Mouse (Mus musculus) limb, embryonic 12.5 days (tissue): Measurements from ENCODE around the gene Mef2c. TPM values are rescaled to one million over a fixed set of nuclear protein-coding genes. Genes with fewer than 3 reads are reported as not detected.

Experiments
- ATAC-seq: fragments of 200-750 bp; cut with Nextera tagmentation; 2 replicates; pipeline ENCODE4 v1.8.0; 2017; ENCODE audit warnings: low read depth, moderate TSS enrichment; ENCODE audit not compliant: insufficient number of reproducible peaks, insufficient read depth, low FRiP score, low TSS enrichment
- H3K27ac ChIP-seq: fragments of 300-500 bp; sonication (generic); 2 replicates; pipeline ENCODE4 v1.5.1; 2016; ENCODE audit warnings: mild to moderate bottlenecking, moderate library complexity
- H3K27me3 ChIP-seq: fragments of 300-500 bp; sonication (generic); 2 replicates; pipeline ENCODE4 v1.6.1; 2016; ENCODE audit warnings: mild to moderate bottlenecking, moderate library complexity
- H3K36me3 ChIP-seq: fragments of 300-500 bp; sonication (generic); 2 replicates; pipeline ENCODE4 v1.6.1; 2016; ENCODE audit warnings: mild to moderate bottlenecking, moderate library complexity
- H3K4me1 ChIP-seq: fragments of 300-500 bp; sonication (generic); replicated peaks from 2 replicates; pipeline ENCODE4 v1.6.1; 2016
- H3K4me2 ChIP-seq: fragments of 300-500 bp; sonication (generic); 2 replicates; pipeline ENCODE4 v1.6.1; 2016; ENCODE audit warnings: mild to moderate bottlenecking, moderate library complexity
- H3K4me3 ChIP-seq: fragments of 300-500 bp; sonication (generic); replicated peaks from 2 replicates; pipeline ENCODE4 v1.5.1; 2016; ENCODE audit warnings: mild to moderate bottlenecking
- H3K9ac ChIP-seq: fragments of 300-500 bp; sonication (generic); replicated peaks from 2 replicates; pipeline ENCODE4 v1.6.1; 2016; ENCODE audit warnings: mild to moderate bottlenecking, moderate library complexity
- H3K9me3 ChIP-seq: fragments of 300-500 bp; sonication (generic); 2 replicates; pipeline ENCODE4 v1.6.1; 2016; ENCODE audit warnings: mild to moderate bottlenecking, moderate library complexity
- WGBS: fragments of 180-500 bp; shearing (Covaris S2); methylation state at CpG from one replicate; pipeline ENCODE4 v1.1.7; 2016; 5-methylcytosine and 5-hydroxymethylcytosine counted together
- polyA plus RNA-seq: library from polyadenylated mRNA; unstranded; fragments of >200 nt; fragmentation: Nextera tagmentation; extraction: Ambion mirVana; gene quantifications from 2 replicates; pipeline ENCODE4 v1.2.1, GENCODE M21; 2016

The Mef2c gene
- polyA plus RNA-seq, 1 experiment from 2014 or later, result 62.4 TPM

- no peak overlapping the region for H3K27ac ChIP-seq
- ATAC-seq, result no peak
- H3K9me3 ChIP-seq, result no peaks in the 10 kb centered on the region
- H3K27me3 ChIP-seq, result no peaks in the 10 kb centered on the region
- no peaks in the 10 kb centered on the region for H3K4me1 ChIP-seq
- no peak overlapping the region for H3K4me3 ChIP-seq
- H3K36me3 ChIP-seq, result no peaks in the 10 kb centered on the region
- H3K9ac ChIP-seq, result no peak overlapping the region
- H3K4me2 ChIP-seq, result no peak overlapping the region
- WGBS, result 73% methylated on average over 7 of the region's 7 CpGs
These were observed 148.2 kb downstream of the Mef2c start for GRCm38 (mm10) chr13:83651941-83652548.

- Histone ChIP-seq H3K9ac (no peak overlapping the region), H3K4me2 (no peak overlapping the region), H3K36me3 (no peaks in the 10 kb centered on the region), H3K27ac (no peak overlapping the region), H3K9me3 (no peaks in the 10 kb centered on the region), H3K4me1 (no peaks in the 10 kb centered on the region), H3K27me3 (no peaks in the 10 kb centered on the region), H3K4me3 (no peak overlapping the region)
- WGBS, result 81% methylated on average over 8 of the region's 8 CpGs
- ATAC-seq, result no peak
These were observed 148.7 kb downstream of the Mef2c start for GRCm38 (mm10) chr13:83652560-83652959.

GRCm38 (mm10) chr13:83654889-83655769, 151.3 kb downstream of the Mef2c start:
- 44% methylated on average over 8 of the region's 8 CpGs for WGBS
- ATAC-seq, result peak; percentile 60; the same call in 1 of the 2 replicates
- H3K4me2 ChIP-seq, result no peak overlapping the region

GRCm38 (mm10) chr13:83656094-83656493, 152.3 kb downstream of the Mef2c start:
- no peak overlapping the region for H3K4me2 ChIP-seq
- no peaks in the 10 kb centered on the region for H3K4me1 ChIP-seq
- no peaks in the 10 kb centered on the region for H3K27me3 ChIP-seq
- no peak for ATAC-seq
- H3K4me3 ChIP-seq, result no peak overlapping the region
- WGBS, result 80% methylated on average over 7 of the region's 7 CpGs
- H3K9me3 ChIP-seq, result no peaks in the 10 kb centered on the region
- no peak overlapping the region for H3K9ac ChIP-seq
- H3K27ac ChIP-seq, result no peak overlapping the region
- no peaks in the 10 kb centered on the region for H3K36me3 ChIP-seq

More at GRCm38 (mm10) chr13:83654889-83655769, 151.3 kb downstream of the Mef2c start:
- H3K9ac ChIP-seq, result no peak overlapping the region
- H3K4me1 ChIP-seq, result no peaks in the 10 kb centered on the region
- no peaks in the 10 kb centered on the region for H3K36me3 ChIP-seq
- H3K27me3 ChIP-seq, result no peaks in the 10 kb centered on the region
- H3K9me3 ChIP-seq, result no peaks in the 10 kb centered on the region
- no peak overlapping the region for H3K4me3 ChIP-seq
- H3K27ac ChIP-seq, result no peak overlapping the region

- Histone ChIP-seq H3K9ac (no peak overlapping the region), H3K4me3 (no peak overlapping the region)
- WGBS, result 67% methylated on average over 4 of the region's 4 CpGs
These were observed 152.9 kb downstream of the Mef2c start for GRCm38 (mm10) chr13:83656773-83657172.

GRCm38 (mm10) chr13:83660722-83661121, 156.9 kb downstream of the Mef2c start:
- Histone ChIP-seq H3K27me3 (no peaks in the 10 kb centered on the region), H3K4me1 (no peaks in the 10 kb centered on the region), H3K27ac (no peak overlapping the region), H3K36me3 (no peaks in the 10 kb centered on the region), H3K9ac (no peak overlapping the region), H3K4me3 (no peak overlapping the region), H3K4me2 (no peak overlapping the region), H3K9me3 (no peaks in the 10 kb centered on the region)
- ATAC-seq, result no peak
- 66% methylated on average over 8 of the region's 8 CpGs for WGBS

More at GRCm38 (mm10) chr13:83656773-83657172, 152.9 kb downstream of the Mef2c start:
- no peak for ATAC-seq
- no peaks in the 10 kb centered on the region for H3K36me3 ChIP-seq
- no peak overlapping the region for H3K4me2 ChIP-seq
- H3K27ac ChIP-seq, result no peak overlapping the region
- H3K27me3 ChIP-seq, result no peaks in the 10 kb centered on the region
- H3K9me3 ChIP-seq, result no peaks in the 10 kb centered on the region
- no peaks in the 10 kb centered on the region for H3K4me1 ChIP-seq

- Histone ChIP-seq H3K4me2 (no peak overlapping the region), H3K27ac (no peak overlapping the region), H3K27me3 (no peaks in the 10 kb centered on the region), H3K9ac (no peak overlapping the region), H3K4me3 (no peak overlapping the region), H3K9me3 (no peaks in the 10 kb centered on the region), H3K36me3 (no peaks in the 10 kb centered on the region), H3K4me1 (no peaks in the 10 kb centered on the region)
- ATAC-seq, result no peak
- 74% methylated on average over 7 of the region's 7 CpGs for WGBS
These were observed 157.3 kb downstream of the Mef2c start for GRCm38 (mm10) chr13:83661166-83661565.

GRCm38 (mm10) chr13:83662089-83662551, 158.3 kb downstream of the Mef2c start:
- Histone ChIP-seq H3K9me3 (no peaks in the 10 kb centered on the region), H3K36me3 (no peaks in the 10 kb centered on the region), H3K27ac (no peak overlapping the region), H3K9ac (no peak overlapping the region), H3K27me3 (no peaks in the 10 kb centered on the region), H3K4me3 (no peak overlapping the region), H3K4me1 (no peaks in the 10 kb centered on the region), H3K4me2 (no peak overlapping the region)
- ATAC-seq, result no peak
- 59% methylated on average over 14 of the region's 14 CpGs for WGBS

- Histone ChIP-seq H3K36me3 (no peaks in the 10 kb centered on the region), H3K27me3 (no peaks in the 10 kb centered on the region), H3K4me1 (no peaks in the 10 kb centered on the region), H3K9me3 (no peaks in the 10 kb centered on the region), H3K4me3 (no peak overlapping the region), H3K4me2 (no peak overlapping the region), H3K9ac (no peak overlapping the region), H3K27ac (no peak overlapping the region)
- no peak for ATAC-seq
- WGBS, result 91% methylated on average over 7 of the region's 7 CpGs
These were observed 162.3 kb downstream of the Mef2c start for GRCm38 (mm10) chr13:83666179-83666578.

- Histone ChIP-seq H3K36me3 (no peaks in the 10 kb centered on the region), H3K9ac (no peak overlapping the region), H3K9me3 (no peaks in the 10 kb centered on the region), H3K27me3 (no peaks in the 10 kb centered on the region), H3K27ac (no peak overlapping the region), H3K4me3 (no peak overlapping the region), H3K4me2 (no peak overlapping the region), H3K4me1 (no peaks in the 10 kb centered on the region)
- WGBS, result 74% methylated on average over 3 of the region's 3 CpGs
- no peak for ATAC-seq
These were observed 163.2 kb downstream of the Mef2c start for GRCm38 (mm10) chr13:83667051-83667450.

GRCm38 (mm10) chr13:83707611-83708010, 203.8 kb downstream of the Mef2c start:
- ATAC-seq, result no peak

More at GRCm38 (mm10) chr13:83707611-83708010, 203.8 kb downstream of the Mef2c start:
- Histone ChIP-seq H3K27me3 (peaks cover 22% of the 10 kb centered on the region), H3K9ac (no peak overlapping the region), H3K4me2 (no peak overlapping the region), H3K36me3 (no peaks in the 10 kb centered on the region), H3K9me3 (no peaks in the 10 kb centered on the region), H3K27ac (no peak overlapping the region), H3K4me1 (no peaks in the 10 kb centered on the region), H3K4me3 (no peak overlapping the region)
- 74% methylated on average over 2 of the region's 2 CpGs for WGBS
